Mouse (Mus musculus) frontal cortex, postnatal 36 days (tissue): ENCODE results near the gene BC049352.

Experiments used
- DNase-seq, 2 experiments: peaks; one replicate each; pipeline ENCODE4 v3.0.0; 2022; ENCODE audit warnings: low spot score in 2 of 2

BC049352 gene

GRCm38 (mm10) chr9:45299231-45300006, 117.6 kb downstream of the BC049352 start:
- DNase-seq, result peak in 1 of 2 experiments; percentile 11
